ENCODE assay signal across 25 mouse cellular contexts in the genomic region with DNA sequence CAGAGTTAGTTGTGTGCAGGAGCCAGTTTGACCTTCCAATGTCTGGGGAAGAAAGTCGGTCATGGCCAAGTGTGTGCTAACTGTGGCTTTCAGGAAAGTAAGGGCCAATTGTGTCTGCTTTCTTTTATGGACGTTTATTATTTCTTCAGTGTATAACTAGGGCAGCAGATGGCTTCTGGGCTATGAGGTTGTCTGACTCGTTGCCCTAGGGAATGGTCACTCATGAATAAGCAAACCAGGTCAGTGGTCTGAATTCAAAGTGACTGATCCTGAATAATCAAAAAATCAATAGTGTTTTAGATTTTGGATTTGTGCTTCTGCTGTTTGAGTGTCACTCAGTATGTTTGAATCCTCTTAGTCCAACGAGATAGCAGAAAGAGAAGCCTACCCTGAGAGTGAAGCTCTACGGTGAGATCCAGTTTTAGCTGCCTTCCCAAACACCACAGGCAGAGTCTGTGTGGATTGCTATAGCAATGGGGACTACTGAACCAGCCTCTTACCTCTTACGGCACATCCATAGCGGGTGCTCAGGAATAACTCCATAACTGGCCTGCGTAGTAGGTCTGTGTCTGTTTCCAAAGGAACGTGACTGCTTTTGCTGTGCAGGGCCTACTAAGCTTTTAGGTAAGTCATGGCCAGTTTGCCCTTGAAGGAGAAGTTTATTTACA.
DNase-seq lines count a peak whose midpoint lies in the region; ATAC-seq lines count a peak whose summit lies in the region.
"Had no signal": no experiment of that assay in that cellular context is flagged by ENCODE, and none has a peak within 500 bp of the region (broad histone marks: within the 10 kb centered on the region; RNA-seq: fewer than 3 reads in every experiment).

No protein-coding gene starts in this region.

- no peaks in the 10 kb centered on the region for H3K9me3 ChIP-seq in midbrain, embryonic 10.5 days (replicated peaks)
- no peaks in the 10 kb centered on the region for H3K9me3 ChIP-seq in midbrain, embryonic 16.5 days (replicated peaks; ENCODE audit: control insufficient read depth, low read length, poor library complexity, severe bottlenecking)
- H3K9me3 ChIP-seq: embryonic facial prominence, embryonic 13.5 days; forebrain, embryonic 12.5 days; G1E; neural tube, embryonic 15.5 days had no signal

- H3K36me3 ChIP-seq in midbrain, embryonic 10.5 days, result peaks cover 17% of the 10 kb centered on the region
- peaks cover 15% of the 10 kb centered on the region for H3K36me3 ChIP-seq in midbrain, embryonic 16.5 days (ENCODE audit: control insufficient read depth, insufficient read depth, low read length)
- H3K36me3 ChIP-seq: G1E had no signal

- no peak for ATAC-seq in midbrain, embryonic 16.5 days
- ATAC-seq: activated CD4-positive, CD25-positive, alpha-beta regulatory T cell, adult 4 months; liver, postnatal 0 days; lung, postnatal 0 days had no signal

- no peak overlapping the region for H3K9ac ChIP-seq in midbrain, embryonic 16.5 days (ENCODE audit: low read depth, low read length)
- H3K9ac ChIP-seq: embryonic facial prominence, embryonic 13.5 days; forebrain, embryonic 12.5 days; liver, postnatal 0 days; neural tube, embryonic 15.5 days had no signal

- H3K4me3 ChIP-seq in midbrain, embryonic 10.5 days, result no peak overlapping the region
- H3K4me3 ChIP-seq in midbrain, embryonic 16.5 days (ENCODE audit: low read depth, low read length), result no peak overlapping the region
- H3K4me3 ChIP-seq: embryonic facial prominence, embryonic 13.5 days; erythroblast, embryonic 14.5 days; forebrain, embryonic 12.5 days; neural tube, embryonic 15.5 days had no signal

- H3K27ac ChIP-seq in midbrain, embryonic 10.5 days (replicated peaks), result peak overlapping the region; percentile 67; the same call in 1 of the 2 replicates
- no peak overlapping the region for H3K27ac ChIP-seq in midbrain, embryonic 16.5 days (ENCODE audit: low read length)
- H3K27ac ChIP-seq: embryonic facial prominence, embryonic 13.5 days; forebrain, embryonic 12.5 days; macrophage; neural tube, embryonic 15.5 days; stomach, postnatal 0 days had no signal

- 89% methylated on average over 9 of the region's 9 CpGs for WGBS in midbrain, embryonic 10.5 days
- WGBS in midbrain, embryonic 16.5 days, result 74% methylated on average over 9 of the region's 9 CpGs

- H3K4me2 ChIP-seq in midbrain, embryonic 16.5 days (ENCODE audit: low read length), result no peak overlapping the region
- H3K4me2 ChIP-seq: embryonic facial prominence, embryonic 13.5 days; forebrain, embryonic 12.5 days; neural tube, embryonic 15.5 days had no signal

- no peaks in the 10 kb centered on the region for H3K27me3 ChIP-seq in midbrain, embryonic 10.5 days (ENCODE audit: low read depth, poor library complexity, severe bottlenecking)
- H3K27me3 ChIP-seq in midbrain, embryonic 16.5 days (ENCODE audit: control insufficient read depth, insufficient read depth, low read depth, low read length), result no peaks in the 10 kb centered on the region
- H3K27me3 ChIP-seq: CH12.LX; embryonic facial prominence, embryonic 13.5 days; forebrain, embryonic 12.5 days; neural tube, embryonic 15.5 days had no signal

- H3K4me1 ChIP-seq in midbrain, embryonic 10.5 days, result peaks cover 4% of the 10 kb centered on the region; the same call in 1 of the 2 replicates
- no peaks in the 10 kb centered on the region for H3K4me1 ChIP-seq in midbrain, embryonic 16.5 days (ENCODE audit: control insufficient read depth, insufficient read depth, low read length)
- H3K4me1 ChIP-seq: embryonic facial prominence, embryonic 13.5 days; forebrain, embryonic 12.5 days; neural tube, embryonic 15.5 days had no signal

- DNase-seq in embryo, embryonic 11 days, result peak; percentile 8
- no peak for DNase-seq in embryo, embryonic 10 days (ENCODE audit: low spot score)
- no peak for DNase-seq in midbrain, embryonic 10.5 days (ENCODE audit: low spot score)
- DNase-seq in NIH3T3 (ENCODE audit: low read depth), result peak; percentile 41
- DNase-seq in retina, postnatal 1 day, result peak; percentile 36
- no peak for DNase-seq in gastrocnemius, postnatal 36 days
- DNase-seq: adrenal gland, adult 8-10 months; B cell, adult 2 months; cerebellum, adult 18-20 months; heart, postnatal 4 days; kidney, adult 8-10 months; kidney, postnatal 14 days; layer of hippocampus, postnatal 36 days; liver, postnatal 0 days had no signal

- intact Hi-C loops in gastrocnemius, postnatal 36 days (cut with DNase I), result no loop called here

Comparison
In these comparisons a context has a peak if more than half of its experiments do, and no peak if none do; other contexts are left out.
1. DNase-seq: peak in embryo, embryonic 11 days (single experiment), NIH3T3 (single experiment) and retina, postnatal 1 day (single experiment); none in embryo, embryonic 10 days (single experiment), midbrain, embryonic 10.5 days (single experiment) and gastrocnemius, postnatal 36 days (0 of 2).